In genomic region chr6:92944711-92945110, GRCm38 (mm10) we compare ENCODE assay signal across 13 mouse cellular contexts. TPM values are rescaled to one million over a fixed set of nuclear protein-coding genes. Genes with fewer than 3 reads are reported as not detected.
DNase-seq lines count a peak whose midpoint lies in the region; ATAC-seq and TF ChIP-seq lines count a peak whose summit lies in the region.
"Had no signal": no experiment of that assay in that cellular context is flagged by ENCODE, and none has a peak within 500 bp of the region (broad histone marks: within the 10 kb centered on the region; RNA-seq: fewer than 3 reads in every experiment).

No protein-coding gene starts in this region.

- ATAC-seq in heart, embryonic 11.5 days (replicated peaks; ENCODE audit: insufficient number of reproducible peaks, low FRiP score, low TSS enrichment), result no peak
- ATAC-seq in kidney, embryonic 14.5 days (ENCODE audit: low FRiP score, low TSS enrichment), result no peak
- ATAC-seq: midbrain, embryonic 13.5 days had no signal

- peaks cover 13% of the 10 kb centered on the region; the same call in 1 of the 2 replicates for H3K27me3 ChIP-seq in heart, embryonic 10.5 days (ENCODE audit: insufficient read depth, poor library complexity, severe bottlenecking)
- H3K27me3 ChIP-seq in heart, embryonic 11.5 days (ENCODE audit: control insufficient read depth, insufficient read depth, low read length), result no peaks in the 10 kb centered on the region
- H3K27me3 ChIP-seq in kidney, embryonic 14.5 days (ENCODE audit: control insufficient read depth, insufficient read depth, low read length), result no peaks in the 10 kb centered on the region
- H3K27me3 ChIP-seq: stomach, embryonic 15.5 days had no signal

- no peak for DNase-seq in heart, embryonic 10.5 days (ENCODE audit: low spot score)
- DNase-seq in kidney, adult 18-20 months, result no peak
- DNase-seq in MN1 (ENCODE audit: low spot score), result peak; percentile 16
- DNase-seq in lung, adult 2 months, result no peak
- DNase-seq in urinary bladder, postnatal 4 days (ENCODE audit: low spot score in 2 of 2), result no peak
- no peak for DNase-seq in layer of hippocampus, adult 9-10 months (ENCODE audit: low spot score)
- DNase-seq: cerebellum, adult 11 months had no signal

- no peak overlapping the region for H3K4me2 ChIP-seq in heart, embryonic 11.5 days
- no peak overlapping the region for H3K4me2 ChIP-seq in kidney, embryonic 14.5 days (replicated peaks; ENCODE audit: low read depth, low read length)

- peaks cover 5% of the 10 kb centered on the region; the same call in 1 of the 2 replicates for H3K36me3 ChIP-seq in heart, embryonic 10.5 days
- H3K36me3 ChIP-seq in heart, embryonic 11.5 days (ENCODE audit: control insufficient read depth, insufficient read depth, low read length), result no peaks in the 10 kb centered on the region; the same call in 1 of the 2 replicates
- H3K36me3 ChIP-seq in kidney, embryonic 14.5 days (ENCODE audit: control insufficient read depth, insufficient read depth, low read length), result no peaks in the 10 kb centered on the region
- H3K36me3 ChIP-seq: embryonic facial prominence, embryonic 12.5 days; G1E; midbrain, embryonic 13.5 days; stomach, embryonic 15.5 days had no signal

- no peak overlapping the region for H3K27ac ChIP-seq in heart, embryonic 10.5 days
- no peak overlapping the region for H3K27ac ChIP-seq in heart, embryonic 11.5 days (ENCODE audit: low read depth, low read length)
- H3K27ac ChIP-seq in kidney, embryonic 14.5 days (ENCODE audit: low read depth, low read length), result no peak overlapping the region
- H3K27ac ChIP-seq: embryonic facial prominence, embryonic 12.5 days; midbrain, embryonic 13.5 days had no signal

- H3K4me1 ChIP-seq in heart, embryonic 10.5 days, result peaks cover 17% of the 10 kb centered on the region
- 0 out of 2 replicates have a peak, but pooled peaks cover 3% of the 10 kb centered on the region for H3K4me1 ChIP-seq in heart, embryonic 11.5 days (ENCODE audit: control insufficient read depth, insufficient read depth, low read length)
- peaks cover 1% of the 10 kb centered on the region for H3K4me1 ChIP-seq in kidney, embryonic 14.5 days (ENCODE audit: control insufficient read depth, insufficient read depth, low read length)
- peaks cover 3% of the 10 kb centered on the region for H3K4me1 ChIP-seq in lung, adult 2 months (ENCODE audit: control insufficient read depth, insufficient read depth, low read length)

- H3K9ac ChIP-seq in heart, embryonic 11.5 days (ENCODE audit: low read depth, low read length), result no peak overlapping the region
- no peak overlapping the region for H3K9ac ChIP-seq in kidney, embryonic 14.5 days (ENCODE audit: low read depth, low read length)
- H3K9ac ChIP-seq: embryonic facial prominence, embryonic 12.5 days; midbrain, embryonic 13.5 days; stomach, embryonic 15.5 days had no signal

- peak overlapping the region; percentile 76; the same call in 1 of the 2 replicates for H3K4me3 ChIP-seq in heart, embryonic 10.5 days
- H3K4me3 ChIP-seq in heart, embryonic 11.5 days (ENCODE audit: low read depth, low read length), result no peak overlapping the region
- peak overlapping the region; percentile 70; the same call in 1 of the 2 replicates for H3K4me3 ChIP-seq in kidney, embryonic 14.5 days (ENCODE audit: low read length)
- H3K4me3 ChIP-seq in lung, adult 2 months (replicated peaks; ENCODE audit: extremely low read depth, low read depth, low read length), result peak overlapping the region; percentile 35

- no peaks in the 10 kb centered on the region for H3K9me3 ChIP-seq in heart, embryonic 10.5 days
- H3K9me3 ChIP-seq in heart, embryonic 11.5 days (replicated peaks; ENCODE audit: control insufficient read depth, low read length), result no peaks in the 10 kb centered on the region; the same call in 1 of the 2 replicates
- peaks cover 4% of the 10 kb centered on the region for H3K9me3 ChIP-seq in kidney, embryonic 14.5 days (ENCODE audit: control insufficient read depth, low read length)
- H3K9me3 ChIP-seq: stomach, embryonic 15.5 days had no signal

- TF ChIP-seq CTCF in lung, adult 2 months (IDR thresholded peaks at IDR 0.05; ENCODE audit: insufficient read depth, low read length), result no peak

- WGBS in heart, embryonic 10.5 days, result 51% methylated on average over 7 of the region's 7 CpGs
- WGBS in heart, embryonic 11.5 days (ENCODE audit: insufficient replicate concordance), result 57% methylated on average over 7 of the region's 7 CpGs
- WGBS in kidney, embryonic 14.5 days, result 54% methylated on average over 7 of the region's 7 CpGs
- WGBS in lung, adult 2 months, result 44% methylated on average over 7 of the region's 7 CpGs

- no peak for TF ChIP-seq POLR2A in lung, adult 2 months (IDR thresholded peaks at IDR 0.05; ENCODE audit: borderline replicate concordance, extremely low read depth, low read depth, low read length)

RNA-seq across cellular contexts. Expression of gene Adamts9, which starts 1.4 kb away (rescaled TPM):
- polyA plus RNA-seq in heart, embryonic 10.5 days (2016; fragmentation: Nextera tagmentation; extraction: Ambion mirVana), result 6.1 and 9.7 TPM in 2 replicates
- polyA plus RNA-seq in heart, embryonic 11.5 days (2014; fragmentation: Nextera tagmentation; extraction: Ambion mirVana), result 6.0 and 9.6 TPM in 2 replicates
- polyA plus RNA-seq in kidney, embryonic 14.5 days (2014; fragmentation: Nextera tagmentation; extraction: Ambion mirVana), result 19.9 and 20.7 TPM in 2 replicates
- 6.7 and 12.2 TPM in 2 replicates for polyA plus RNA-seq in lung, adult 2 months (2012; rRNA removed)
- polyA plus RNA-seq: G1E had no signal
